Mouse (Mus musculus) megakaryocyte, embryonic 14.5 days (primary cell): ENCODE measurements around the gene Tex35.

ENCODE experiments used
- FLI1 ChIP-seq: IDR thresholded peaks from 2 replicates; pipeline ENCODE4 v1.6.1; 2012; ENCODE audit warnings: low read length, inconsistent platforms, mixed read lengths
- GATA1 ChIP-seq: IDR thresholded peaks from 3 replicates; pipeline ENCODE4 v1.6.1; 2012; ENCODE audit warnings: mixed read lengths, low read length, inconsistent platforms, borderline replicate concordance

DNA sequence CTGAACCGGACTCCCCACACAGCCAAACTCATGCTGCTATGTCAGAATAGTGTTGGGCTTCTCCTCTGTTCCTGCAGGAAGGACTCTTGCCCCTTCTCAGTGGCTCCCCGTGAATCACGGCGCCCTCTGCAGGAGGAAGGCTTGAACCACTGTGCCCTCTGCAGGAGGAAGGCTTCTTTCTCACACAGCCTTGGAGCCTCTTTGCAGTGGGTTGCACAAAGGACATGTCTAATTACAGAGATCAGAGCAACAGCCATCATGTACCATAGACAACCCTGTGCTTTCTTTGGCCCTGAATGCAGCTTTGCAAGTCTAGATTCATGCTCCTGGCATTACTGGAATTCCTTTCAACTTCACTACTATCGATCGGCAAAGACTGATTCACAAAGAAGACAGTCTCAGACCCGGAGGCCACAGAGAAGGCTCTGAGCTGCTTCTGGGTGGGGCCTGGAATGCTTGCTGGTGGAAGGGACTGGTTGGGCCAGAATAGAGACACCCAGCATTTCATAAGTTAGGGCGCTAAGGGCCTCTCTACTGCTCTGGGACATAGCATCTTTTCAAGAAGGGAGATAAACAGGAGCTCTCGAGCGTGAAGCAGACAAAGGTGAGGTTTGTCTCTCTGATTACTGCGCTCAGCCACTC lies 29.0 kb downstream of the Tex35 start:
- TF ChIP-seq GATA1 (no peak), FLI1 (no peak)
